Comparison of ENCODE assay signal across 22 mouse cellular contexts in the genomic region with DNA sequence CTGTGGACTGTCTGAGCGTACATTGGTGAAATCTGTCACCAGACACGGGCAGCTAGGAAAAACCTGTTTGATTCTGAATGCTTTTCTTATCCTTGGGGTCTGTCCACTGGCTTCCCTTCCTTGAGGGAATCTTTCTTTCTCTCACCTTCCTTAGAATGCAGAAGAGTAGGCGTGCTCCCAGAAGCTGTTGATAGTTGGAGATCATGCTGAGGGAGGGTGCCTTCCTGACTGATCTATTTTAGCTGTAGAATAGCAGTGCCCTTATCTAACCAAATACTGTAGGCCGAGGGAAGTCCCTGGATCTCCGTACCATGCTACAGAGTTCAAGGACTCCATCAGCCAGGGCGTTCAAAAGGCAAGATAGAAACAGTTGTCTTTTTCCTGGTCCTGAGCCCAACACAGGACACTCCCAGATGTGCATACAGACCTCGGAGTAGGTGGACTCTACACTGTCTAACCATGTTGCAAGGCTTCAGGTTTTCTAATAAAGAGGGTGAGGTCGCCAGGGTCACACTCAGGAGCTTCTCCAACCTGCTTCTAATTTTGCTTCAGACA. TPM values are rescaled to one million over a fixed set of nuclear protein-coding genes. Genes with fewer than 3 reads are reported as not detected.
DNase-seq lines count a peak whose midpoint lies in the region; ATAC-seq lines count a peak whose summit lies in the region.
"Had no signal": no experiment of that assay in that cellular context is flagged by ENCODE, and none has a peak within 500 bp of the region (broad histone marks: within the 10 kb centered on the region; RNA-seq: fewer than 3 reads in every experiment).

No protein-coding gene starts in this region.

- H3K4me2 ChIP-seq in limb, embryonic 13.5 days (replicated peaks): no peak overlapping the region
- H3K4me2 ChIP-seq: forebrain, embryonic 13.5 days; hindbrain, embryonic 15.5 days; midbrain, embryonic 12.5 days; neural tube, embryonic 15.5 days had no signal

- no peaks in the 10 kb centered on the region for H3K36me3 ChIP-seq in heart, embryonic 10.5 days
- peaks cover 3% of the 10 kb centered on the region; the same call in 1 of the 2 replicates for H3K36me3 ChIP-seq in limb, embryonic 13.5 days
- H3K36me3 ChIP-seq: hindbrain, embryonic 15.5 days; midbrain, embryonic 12.5 days had no signal

- no peak overlapping the region for H3K9ac ChIP-seq in limb, embryonic 13.5 days
- H3K9ac ChIP-seq: forebrain, embryonic 13.5 days; hindbrain, embryonic 15.5 days; liver, embryonic 15.5 days; midbrain, embryonic 12.5 days; neural tube, embryonic 15.5 days had no signal

- DNase-seq in heart, adult 11 months: peak; percentile 28
- DNase-seq in heart, embryonic 10.5 days (ENCODE audit: low spot score): no peak
- peak; percentile 24 for DNase-seq in brain, adult 2 months (ENCODE audit: low read depth, low spot score)
- DNase-seq in embryo, embryonic 11 days: no peak
- no peak for DNase-seq in gastrocnemius, postnatal 4 days (ENCODE audit: low spot score in 2 of 2)
- DNase-seq: adrenal gland, postnatal 36 days; cerebellum, adult 11-12 months; cerebellum, postnatal 10 days; gastrocnemius, postnatal 14 days; kidney, adult 11 months; layer of hippocampus, adult 9-11 months; right cerebral cortex, adult 18-20 months; right cerebral cortex, postnatal 4 days had no signal

- 57% methylated on average over 8 of the region's 8 CpGs for WGBS in heart, embryonic 10.5 days
- 70% methylated on average over 8 of the region's 8 CpGs for WGBS in limb, embryonic 13.5 days

- no peak overlapping the region for H3K27ac ChIP-seq in heart, embryonic 10.5 days
- H3K27ac ChIP-seq in limb, embryonic 13.5 days: peak overlapping the region; percentile 67
- H3K27ac ChIP-seq: forebrain, embryonic 13.5 days; hindbrain, embryonic 15.5 days; midbrain, embryonic 12.5 days; neural tube, embryonic 15.5 days had no signal

- no peaks in the 10 kb centered on the region for H3K9me3 ChIP-seq in heart, embryonic 10.5 days
- H3K9me3 ChIP-seq in limb, embryonic 13.5 days: peaks cover 10% of the 10 kb centered on the region; the same call in 1 of the 2 replicates
- H3K9me3 ChIP-seq: forebrain, embryonic 13.5 days; hindbrain, embryonic 15.5 days; liver, embryonic 15.5 days; midbrain, embryonic 12.5 days; neural tube, embryonic 15.5 days had no signal

- peaks cover 9% of the 10 kb centered on the region for H3K4me1 ChIP-seq in heart, embryonic 10.5 days
- peaks cover 27% of the 10 kb centered on the region for H3K4me1 ChIP-seq in limb, embryonic 13.5 days
- H3K4me1 ChIP-seq: forebrain, embryonic 13.5 days; hindbrain, embryonic 15.5 days; midbrain, embryonic 12.5 days; neural tube, embryonic 15.5 days had no signal

- H3K4me3 ChIP-seq in heart, embryonic 10.5 days: no peak overlapping the region
- H3K4me3 ChIP-seq in limb, embryonic 13.5 days: no peak overlapping the region
- H3K4me3 ChIP-seq: forebrain, embryonic 13.5 days; hindbrain, embryonic 15.5 days; liver, embryonic 15.5 days; midbrain, embryonic 12.5 days; neural tube, embryonic 15.5 days had no signal

- no peaks in the 10 kb centered on the region for H3K27me3 ChIP-seq in heart, embryonic 10.5 days (ENCODE audit: insufficient read depth, poor library complexity, severe bottlenecking)
- no peaks in the 10 kb centered on the region for H3K27me3 ChIP-seq in limb, embryonic 13.5 days
- H3K27me3 ChIP-seq: forebrain, embryonic 13.5 days; hindbrain, embryonic 15.5 days; liver, embryonic 15.5 days; midbrain, embryonic 12.5 days; neural tube, embryonic 15.5 days had no signal

- ATAC-seq in limb, embryonic 13.5 days (ENCODE audit: low FRiP score, low read depth): no peak
- ATAC-seq in megakaryocyte-erythroid progenitor cell, adult 5-6 weeks (replicated peaks; ENCODE audit: low FRiP score, low TSS enrichment, poor library complexity, severe bottlenecking): peak; percentile 50
- ATAC-seq: CD4-positive, CD25-positive, alpha-beta regulatory T cell, adult 4 months; forebrain, embryonic 13.5 days; lung, postnatal 0 days had no signal

RNA-seq across cellular contexts. Expression of gene Minpp1, which starts 37.3 kb away (rescaled TPM):
- 75.0 and 85.1 TPM in 2 replicates for polyA plus RNA-seq in heart, embryonic 10.5 days (2016; fragmentation: Nextera tagmentation; extraction: Ambion mirVana)
- polyA plus RNA-seq in limb, embryonic 13.5 days (2015; fragmentation: Nextera tagmentation; extraction: Ambion mirVana): 81.3 and 82.2 TPM in 2 replicates
- total RNA-seq in megakaryocyte-erythroid progenitor cell, adult 5-6 weeks (2014; fragmentation: Nextera tagmentation): 239 and 247 TPM in 2 replicates
- total RNA-seq in megakaryocyte-erythroid progenitor cell, adult 5-6 weeks (2017): 192 and 210 TPM in 2 replicates
- 10 to 100 TPM; 30.4 to 31.8 TPM for total RNA-seq in gastrocnemius, postnatal 4 days (2021)

RNA-seq across cellular contexts. Expression of gene Rpl9-ps6, which starts 56.5 kb away (rescaled TPM):
- polyA plus RNA-seq in heart, embryonic 10.5 days (2016; fragmentation: Nextera tagmentation; extraction: Ambion mirVana): 47.9 and 55.7 TPM in 2 replicates
- polyA plus RNA-seq in limb, embryonic 13.5 days (2015; fragmentation: Nextera tagmentation; extraction: Ambion mirVana): 122 and 136 TPM in 2 replicates
- 149 and 176 TPM in 2 replicates for total RNA-seq in megakaryocyte-erythroid progenitor cell, adult 5-6 weeks (2014; fragmentation: Nextera tagmentation)
- 113 and 151 TPM in 2 replicates for total RNA-seq in megakaryocyte-erythroid progenitor cell, adult 5-6 weeks (2017)
- 10 to 100 TPM; 51.0 to 54.2 TPM for total RNA-seq in gastrocnemius, postnatal 4 days (2021)

Comparison
In these comparisons a context has a peak if more than half of its experiments do, and no peak if none do; other contexts are left out.
1. DNase-seq: peak in heart, adult 11 months (single experiment) and brain, adult 2 months (single experiment); none in heart, embryonic 10.5 days (single experiment), embryo, embryonic 11 days (single experiment) and gastrocnemius, postnatal 4 days (0 of 2).
2. RNA of gene Minpp1, which starts 37.3 kb away (total RNA-seq): 192 to 247 TPM in megakaryocyte-erythroid progenitor cell, adult 5-6 weeks; 30.4 to 31.8 TPM in gastrocnemius, postnatal 4 days; every median in the first group is over 4 times any median in the second.